Mouse (Mus musculus) forebrain, embryonic 14.5 days (tissue): Measurements from ENCODE around the gene Rfx2. TPM values are rescaled to one million over a fixed set of nuclear protein-coding genes. Genes with fewer than 3 reads are reported as not detected.

Experiments used
- ATAC-seq: fragments of 200-750 bp; cut with Nextera tagmentation; 2 replicates; pipeline ENCODE4 v1.8.0; 2017; ENCODE audit warnings: mild to moderate bottlenecking, moderate library complexity
- DNase-seq: peaks from one replicate; pipeline ENCODE4 v3.0.0-alpha.2; 2015; ENCODE audit warnings: low spot score
- H3K27ac ChIP-seq: fragments of 300-500 bp; sonication (generic); 2 replicates; pipeline ENCODE4 v1.5.1; 2014; ENCODE audit warnings: low read depth, mild to moderate bottlenecking, control low read depth, low read length, moderate library complexity
- H3K27me3 ChIP-seq: fragments of 300-500 bp; sonication (generic); replicated peaks from 2 replicates; pipeline ENCODE4 v1.6.1; 2014; ENCODE audit warnings: low read length, control low read depth, mixed read lengths; ENCODE audit not compliant: control insufficient read depth, insufficient read depth
- H3K36me3 ChIP-seq: fragments of 300-500 bp; sonication (generic); 2 replicates; pipeline ENCODE4 v1.6.1; 2014; ENCODE audit warnings: low read length, control low read depth; ENCODE audit not compliant: control insufficient read depth, insufficient read depth
- H3K4me1 ChIP-seq: fragments of 300-500 bp; sonication (generic); 2 replicates; pipeline ENCODE4 v1.6.1; 2014; ENCODE audit warnings: antibody characterized with exemption, low read length, control low read depth; ENCODE audit not compliant: control insufficient read depth, insufficient read depth
- H3K4me2 ChIP-seq: fragments of 300-500 bp; sonication (generic); 2 replicates; pipeline ENCODE4 v1.6.1; 2014; ENCODE audit warnings: mild to moderate bottlenecking, control low read depth, low read length
- H3K4me3 ChIP-seq: fragments of 300-500 bp; sonication (generic); 2 replicates; pipeline ENCODE4 v1.5.1; 2014; ENCODE audit warnings: low read depth, low read length, control low read depth
- H3K9ac ChIP-seq: fragments of 300-500 bp; sonication (generic); 2 replicates; pipeline ENCODE4 v1.6.1; 2014; ENCODE audit warnings: mild to moderate bottlenecking, low read length, control low read depth, moderate library complexity
- H3K9me3 ChIP-seq: fragments of 300-500 bp; sonication (generic); replicated peaks from 2 replicates; pipeline ENCODE4 v1.6.1; 2016; ENCODE audit warnings: low read length, control low read depth, mixed read lengths; ENCODE audit not compliant: control insufficient read depth
- WGBS: fragments of 180-500 bp; shearing (Covaris S2); extraction: QIAGEN DNeasy Blood & Tissue Kit; methylation state at CpG from one replicate; pipeline ENCODE4 v1.1.7; 2014; 5-methylcytosine and 5-hydroxymethylcytosine counted together
- polyA plus RNA-seq: library from polyadenylated mRNA; unstranded; fragments of >200 nt; fragmentation: Nextera tagmentation; extraction: Ambion mirVana; gene quantifications from 2 replicates; pipeline ENCODE4 v1.2.1, GENCODE M21; 2014

The Rfx2 gene
- polyA plus RNA-seq, 1 experiment from 2014 or later, result 2.2 TPM

- Histone ChIP-seq H3K27me3 (peaks cover 52% of the 10 kb centered on the region), H3K4me1 (peaks cover 8% of the 10 kb centered on the region), H3K9ac (peak within 1 kb of the TSS; percentile 54), H3K4me2 (peak within 1 kb of the TSS; percentile 78), H3K4me3 (peak within 1 kb of the TSS; percentile 37), H3K27ac (no peak within 1 kb of the TSS; the same call in 1 of the 2 replicates), H3K36me3 (no peaks in the 10 kb centered on the region), H3K9me3 (no peaks in the 10 kb centered on the region)
- peak; percentile 74 for DNase-seq
- WGBS, result under 1% methylated on average over 44 of the region's 48 CpGs
- ATAC-seq, result peak; percentile 55
Measured at GRCm38 (mm10) chr17:56757416-56758123, 73.2 kb downstream of the Rfx2 start, which contains the start of gene Nrtn. Gene Nrtn, minus strand, starts transcription at chr17:56757530.

- Histone ChIP-seq H3K4me1 (peaks cover 6% of the 10 kb centered on the region), H3K4me3 (peak overlapping the region; percentile 37), H3K27ac (no peak overlapping the region; the same call in 1 of the 2 replicates), H3K9ac (peak overlapping the region; percentile 54), H3K27me3 (peaks cover 58% of the 10 kb centered on the region), H3K36me3 (no peaks in the 10 kb centered on the region), H3K9me3 (no peaks in the 10 kb centered on the region), H3K4me2 (peak overlapping the region; percentile 78)
- WGBS, result under 1% methylated on average over 50 of the region's 51 CpGs
- ATAC-seq (peak; percentile 5; the same call in 1 of the 2 replicates), DNase-seq (no peak)
Measured at GRCm38 (mm10) chr17:56756703-56757399, 74.0 kb downstream of the Rfx2 start.

- no peak for ATAC-seq
- H3K4me2 ChIP-seq, result no peak overlapping the region
- no peak overlapping the region for H3K4me3 ChIP-seq
- H3K36me3 ChIP-seq, result no peaks in the 10 kb centered on the region
- no peak for DNase-seq
- H3K27ac ChIP-seq, result no peak overlapping the region
- WGBS, result 20% methylated on average over 36 of the region's 36 CpGs
- peaks cover 6% of the 10 kb centered on the region for H3K4me1 ChIP-seq
- H3K9me3 ChIP-seq, result no peaks in the 10 kb centered on the region
- H3K9ac ChIP-seq, result no peak overlapping the region
- peaks cover 62% of the 10 kb centered on the region for H3K27me3 ChIP-seq
Measured at GRCm38 (mm10) chr17:56754271-56755185, 76.3 kb downstream of the Rfx2 start.

- 16% methylated on average over 15 of the region's 15 CpGs for WGBS
- no peak overlapping the region for H3K27ac ChIP-seq
- peaks cover 6% of the 10 kb centered on the region for H3K4me1 ChIP-seq
- H3K4me3 ChIP-seq, result no peak overlapping the region
- no peak for ATAC-seq
- H3K9ac ChIP-seq, result no peak overlapping the region
- no peaks in the 10 kb centered on the region for H3K9me3 ChIP-seq
- no peak for DNase-seq
- H3K4me2 ChIP-seq, result no peak overlapping the region
- H3K36me3 ChIP-seq, result no peaks in the 10 kb centered on the region
- H3K27me3 ChIP-seq, result peaks cover 62% of the 10 kb centered on the region
Measured at GRCm38 (mm10) chr17:56753452-56753851, 77.4 kb downstream of the Rfx2 start.

- WGBS, result 24% methylated on average over 67 of the region's 71 CpGs
- no peaks in the 10 kb centered on the region for H3K4me1 ChIP-seq
- peak overlapping the region; percentile 21 for H3K4me3 ChIP-seq
- peak overlapping the region; percentile 32 for H3K4me2 ChIP-seq
- DNase-seq (peak; percentile 83), ATAC-seq (peak; percentile 88)
- no peaks in the 10 kb centered on the region for H3K36me3 ChIP-seq
- H3K27ac ChIP-seq, result no peak overlapping the region
- peaks cover 49% of the 10 kb centered on the region for H3K27me3 ChIP-seq
- peak overlapping the region; percentile 43 for H3K9ac ChIP-seq
- H3K9me3 ChIP-seq, result no peaks in the 10 kb centered on the region
Measured at GRCm38 (mm10) chr17:56751404-56752072, 79.3 kb downstream of the Rfx2 start.

- Histone ChIP-seq H3K4me3 (no peak overlapping the region), H3K36me3 (no peaks in the 10 kb centered on the region), H3K27me3 (no peaks in the 10 kb centered on the region), H3K4me1 (no peaks in the 10 kb centered on the region), H3K4me2 (no peak overlapping the region), H3K9ac (no peak overlapping the region), H3K9me3 (no peaks in the 10 kb centered on the region), H3K27ac (no peak overlapping the region)
- ATAC-seq (no peak), DNase-seq (no peak)
- 69% methylated on average over 5 of the region's 5 CpGs for WGBS
Measured at GRCm38 (mm10) chr17:56744173-56744572, 86.6 kb downstream of the Rfx2 start.

GRCm38 (mm10) chr17:56740788-56741160, 90.0 kb downstream of the Rfx2 start:
- ATAC-seq (no peak), DNase-seq (no peak)
- Histone ChIP-seq H3K27ac (no peak overlapping the region), H3K36me3 (no peaks in the 10 kb centered on the region), H3K27me3 (no peaks in the 10 kb centered on the region), H3K9ac (no peak overlapping the region), H3K4me3 (no peak overlapping the region), H3K9me3 (no peaks in the 10 kb centered on the region), H3K4me1 (no peaks in the 10 kb centered on the region), H3K4me2 (no peak overlapping the region)
- 79% methylated on average over 17 of the region's 17 CpGs for WGBS

GRCm38 (mm10) chr17:56740118-56740787, 90.6 kb downstream of the Rfx2 start:
- no peak for ATAC-seq
- no peak for DNase-seq
- H3K4me3 ChIP-seq, result no peak overlapping the region
- no peak overlapping the region for H3K27ac ChIP-seq
- WGBS, result 83% methylated on average over 17 of the region's 17 CpGs
- no peak overlapping the region for H3K4me2 ChIP-seq
- H3K9me3 ChIP-seq, result no peaks in the 10 kb centered on the region
- no peaks in the 10 kb centered on the region for H3K27me3 ChIP-seq
- no peaks in the 10 kb centered on the region for H3K36me3 ChIP-seq
- H3K9ac ChIP-seq, result no peak overlapping the region
- no peaks in the 10 kb centered on the region for H3K4me1 ChIP-seq
